Mouse (Mus musculus) B cell, adult 2 months (primary cell): ENCODE data around the gene A530016L24Rik.

Experiments used
- DNase-seq, 2 experiments: peaks; one replicate each; pipeline ENCODE4 v3.0.0; 2022

Gene A530016L24Rik

GRCm38 (mm10) chr12:112503003-112503771, 13.9 kb downstream of the A530016L24Rik start:
- no peak for DNase-seq

- DNase-seq, result no peak
Observed at GRCm38 (mm10) chr12:112506267-112506666, 17.0 kb downstream of the A530016L24Rik start.

- no peak for DNase-seq
Observed at GRCm38 (mm10) chr12:112507264-112507663, 18.0 kb downstream of the A530016L24Rik start.

GRCm38 (mm10) chr12:112507984-112508383, 18.7 kb downstream of the A530016L24Rik start:
- DNase-seq, result no peak

- DNase-seq, result no peak
Observed at GRCm38 (mm10) chr12:112510365-112510732, 21.1 kb downstream of the A530016L24Rik start.

GRCm38 (mm10) chr12:112510733-112511372, 21.6 kb downstream of the A530016L24Rik start:
- peak in 1 of 2 experiments; percentile 7 for DNase-seq

GRCm38 (mm10) chr12:112514897-112515296, 25.6 kb downstream of the A530016L24Rik start:
- no peak for DNase-seq

- no peak for DNase-seq
Observed at GRCm38 (mm10) chr12:112516697-112517337, 27.6 kb downstream of the A530016L24Rik start, which contains the start of gene Tmem179. Tmem179 (minus strand) TSS chr12:112516747.

GRCm38 (mm10) chr12:112518105-112518504, 28.9 kb downstream of the A530016L24Rik start:
- DNase-seq, result no peak

- no peak for DNase-seq
Observed at GRCm38 (mm10) chr12:112533758-112534157, 44.5 kb downstream of the A530016L24Rik start.

GRCm38 (mm10) chr12:112537233-112537632, 48.0 kb downstream of the A530016L24Rik start:
- no peak for DNase-seq

- no peak for DNase-seq
Observed at GRCm38 (mm10) chr12:112538356-112538755, 49.1 kb downstream of the A530016L24Rik start.

- DNase-seq, result no peak
Observed at GRCm38 (mm10) chr12:112539466-112539965, 50.3 kb downstream of the A530016L24Rik start.

- DNase-seq, result no peak
Observed at GRCm38 (mm10) chr12:112540321-112540720, 51.1 kb downstream of the A530016L24Rik start.

GRCm38 (mm10) chr12:112541483-112542091, 52.3 kb downstream of the A530016L24Rik start:
- DNase-seq, result no peak

- DNase-seq, result no peak
Observed at GRCm38 (mm10) chr12:112542257-112542919, 53.1 kb downstream of the A530016L24Rik start.

GRCm38 (mm10) chr12:112542920-112543300, 53.7 kb downstream of the A530016L24Rik start:
- peak; percentile 88 to 89 for DNase-seq

GRCm38 (mm10) chr12:112543941-112544340, 54.7 kb downstream of the A530016L24Rik start:
- DNase-seq, result no peak

- no peak for DNase-seq
Observed at GRCm38 (mm10) chr12:112544946-112545701, 55.9 kb downstream of the A530016L24Rik start.

- no peak for DNase-seq
Observed at GRCm38 (mm10) chr12:112546110-112546509, 56.9 kb downstream of the A530016L24Rik start.

- no peak for DNase-seq
Observed at GRCm38 (mm10) chr12:112549287-112549686, 60.0 kb downstream of the A530016L24Rik start.
